Mouse (Mus musculus): Measurements from ENCODE around the gene Nmrk1.

- TF ChIP-seq CTCF (IDR thresholded peaks at IDR 0.05; ENCODE audit: borderline replicate concordance, insufficient read depth, low read depth, low read length) (no peak), POLR2A (IDR thresholded peaks at IDR 0.05; ENCODE audit: borderline replicate concordance, insufficient read depth, low read length) (no peak)
Measured at GRCm38 (mm10) chr19:18654330-18654729, 22.6 kb downstream of the Nmrk1 start.
